Mouse (Mus musculus) spleen, adult 2 months (tissue): ENCODE measurements around the gene Gabrb3.

Source experiments
- CTCF ChIP-seq: fragments of 200-500 bp; IDR thresholded peaks from 2 replicates; pipeline ENCODE4 v1.5.1; 2011; ENCODE audit warnings: mild to moderate bottlenecking, inconsistent platforms; ENCODE audit not compliant: insufficient read depth, insufficient read length, insufficient replicate concordance; ENCODE audit errors: extremely low read depth
- POLR2A ChIP-seq: fragments of 200-500 bp; IDR thresholded peaks from 2 replicates; pipeline ENCODE4 v1.6.1; 2011; ENCODE audit warnings: low read depth, low read length, inconsistent platforms

DNA sequence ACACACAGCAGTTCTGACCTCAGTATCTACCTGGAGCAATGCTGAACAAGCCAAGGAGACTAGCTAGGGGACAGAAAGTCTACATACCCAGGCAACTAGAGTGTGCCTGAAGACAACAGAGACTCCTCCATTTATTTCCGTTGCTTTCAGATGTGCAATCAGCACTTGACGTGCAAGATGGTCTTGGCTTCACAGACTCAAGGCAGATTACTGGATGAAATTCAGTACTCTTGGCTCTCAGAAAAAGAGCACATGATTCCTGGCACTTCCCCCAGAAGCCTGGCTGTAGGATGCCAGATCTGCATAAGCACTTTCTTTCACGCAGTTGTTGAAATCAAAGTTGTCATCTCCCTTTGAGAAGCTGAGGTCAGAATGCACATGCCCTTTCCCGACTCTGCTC lies 72.3 kb downstream of the Gabrb3 start:
- TF ChIP-seq POLR2A (no peak), CTCF (no peak)
